ENCODE assay signal across 26 mouse cellular contexts in genomic region chr2:121054060-121054459, GRCm38 (mm10). TPM values are rescaled to one million over a fixed set of nuclear protein-coding genes. Genes with fewer than 3 reads are reported as not detected.
A peak's percentile ranks its signal among the peaks of the same experiment; 100 is the strongest.
DNase-seq lines count a peak whose midpoint lies in the region; ATAC-seq and TF ChIP-seq lines count a peak whose summit lies in the region.
"Had no signal": no experiment of that assay in that cellular context is flagged by ENCODE, and none has a peak within 500 bp of the region (broad histone marks: within the 10 kb centered on the region; RNA-seq: fewer than 3 reads in every experiment).

No protein-coding gene starts in this region.

- no peaks in the 10 kb centered on the region for H3K27me3 ChIP-seq in liver, postnatal 0 days (ENCODE audit: insufficient read depth, low read length)
- H3K27me3 ChIP-seq in liver, embryonic 16.5 days (ENCODE audit: control insufficient read depth, insufficient read depth, low read depth, low read length), result no peaks in the 10 kb centered on the region; the same call in 1 of the 2 replicates
- H3K27me3 ChIP-seq: embryonic facial prominence, embryonic 13.5 days; heart, embryonic 12.5 days; hindbrain, embryonic 15.5 days; midbrain, embryonic 13.5 days had no signal

- no peak overlapping the region for H3K27ac ChIP-seq in liver, postnatal 0 days (ENCODE audit: low read depth)
- no peak overlapping the region for H3K27ac ChIP-seq in liver, embryonic 16.5 days (ENCODE audit: low read length)
- H3K27ac ChIP-seq: embryonic facial prominence, embryonic 13.5 days; hindbrain, embryonic 15.5 days; kidney, postnatal 0 days; layer of hippocampus, adult 2 months; left cerebral cortex, adult 2 months; midbrain, embryonic 13.5 days; stomach, postnatal 0 days had no signal

- H3K9ac ChIP-seq in liver, postnatal 0 days (replicated peaks), result no peak overlapping the region
- no peak overlapping the region for H3K9ac ChIP-seq in liver, embryonic 16.5 days (ENCODE audit: low read depth, low read length)
- H3K9ac ChIP-seq: embryonic facial prominence, embryonic 13.5 days; heart, embryonic 12.5 days; hindbrain, embryonic 15.5 days; midbrain, embryonic 13.5 days had no signal

- no peak overlapping the region for H3K4me3 ChIP-seq in liver, postnatal 0 days (ENCODE audit: low read depth, low read length)
- no peak overlapping the region for H3K4me3 ChIP-seq in liver, embryonic 16.5 days (ENCODE audit: low read depth, low read length)
- H3K4me3 ChIP-seq: embryonic facial prominence, embryonic 13.5 days; heart, embryonic 12.5 days; hindbrain, embryonic 15.5 days; layer of hippocampus, adult 2 months; left cerebral cortex, adult 2 months; midbrain, embryonic 13.5 days had no signal

- 52% methylated on average over 2 of the region's 2 CpGs for WGBS in liver, postnatal 0 days (ENCODE audit: insufficient replicate concordance)
- WGBS in liver, embryonic 16.5 days (ENCODE audit: insufficient replicate concordance), result 28% methylated on average over 2 of the region's 2 CpGs

- TF ChIP-seq CTCF in liver, postnatal 0 days (IDR thresholded peaks at IDR 0.05; ENCODE audit: low read depth), result no peak

- H3K36me3 ChIP-seq in liver, postnatal 0 days (replicated peaks; ENCODE audit: insufficient read depth, low read length), result no peaks in the 10 kb centered on the region
- no peaks in the 10 kb centered on the region for H3K36me3 ChIP-seq in liver, embryonic 16.5 days (ENCODE audit: control insufficient read depth, insufficient read depth)
- H3K36me3 ChIP-seq: embryonic facial prominence, embryonic 13.5 days; heart, embryonic 12.5 days; hindbrain, embryonic 15.5 days; midbrain, embryonic 13.5 days had no signal

- no peak for ATAC-seq in liver, postnatal 0 days
- peak; percentile 63 for ATAC-seq in liver, embryonic 16.5 days (ENCODE audit: low read depth)
- ATAC-seq: intestine, postnatal 0 days; midbrain, embryonic 13.5 days had no signal

- intact Hi-C loops in left cerebral cortex, postnatal 36 days (cut with DNase I), result no loop called here

- no peaks in the 10 kb centered on the region for H3K9me3 ChIP-seq in liver, postnatal 0 days (ENCODE audit: low read length)
- no peaks in the 10 kb centered on the region for H3K9me3 ChIP-seq in liver, embryonic 16.5 days (replicated peaks; ENCODE audit: control insufficient read depth, low read length)
- H3K9me3 ChIP-seq: embryonic facial prominence, embryonic 13.5 days; heart, embryonic 12.5 days; hindbrain, embryonic 15.5 days; midbrain, embryonic 13.5 days had no signal

- DNase-seq in liver (peak; percentile 47), adipocyte (ENCODE audit: low spot score) (no peak)
- DNase-seq in liver, postnatal 0 days, result no peak
- DNase-seq in cerebellum, adult 11-12 months, result peak; percentile 39
- DNase-seq in cerebellum, postnatal 25 days, result peak; percentile 48 to 55
- no peak for DNase-seq in adrenal gland, postnatal 4 days (ENCODE audit: low spot score in 2 of 2)
- no peak for DNase-seq in left cerebral cortex, postnatal 36 days (ENCODE audit: low spot score in 2 of 2)
- DNase-seq: gastrocnemius, postnatal 36 days; heart, postnatal 36 days; thymus, postnatal 25 days had no signal

- 0 out of 2 replicates have a peak, but pooled peaks cover 6% of the 10 kb centered on the region for H3K4me1 ChIP-seq in liver, postnatal 0 days (ENCODE audit: insufficient read depth)
- peaks cover 21% of the 10 kb centered on the region for H3K4me1 ChIP-seq in liver, embryonic 16.5 days (ENCODE audit: control insufficient read depth, low read depth, low read length)
- H3K4me1 ChIP-seq: embryonic facial prominence, embryonic 13.5 days; hindbrain, embryonic 15.5 days; midbrain, embryonic 13.5 days had no signal

- no peak for TF ChIP-seq EP300 in liver, postnatal 0 days (IDR thresholded peaks at IDR 0.05; ENCODE audit: low read depth)

- H3K4me2 ChIP-seq in liver, postnatal 0 days (ENCODE audit: low read depth, low read length), result no peak overlapping the region
- no peak overlapping the region for H3K4me2 ChIP-seq in liver, embryonic 16.5 days (ENCODE audit: low read depth, low read length)
- H3K4me2 ChIP-seq: embryonic facial prominence, embryonic 13.5 days; heart, embryonic 12.5 days; hindbrain, embryonic 15.5 days; midbrain, embryonic 13.5 days had no signal

RNA-seq across cellular contexts. Expression of gene Epb42, which starts 17.2 kb away (rescaled TPM):
- polyA plus RNA-seq in liver, postnatal 0 days (2015; fragmentation: Nextera tagmentation; extraction: Ambion mirVana), result 49.1 and 54.9 TPM in 2 replicates
- 149 and 173 TPM in 2 replicates for polyA plus RNA-seq in liver, embryonic 16.5 days (2015; fragmentation: Nextera tagmentation; extraction: Ambion mirVana)
- 10 to 100 TPM in 1 of 2 experiments, 1 to 10 TPM in 1; 6.1 to 16.0 TPM for total RNA-seq in adrenal gland, postnatal 4 days (2021)
- not detected for total RNA-seq in left cerebral cortex, postnatal 36 days (2021)
- total RNA-seq: gastrocnemius, postnatal 36 days; layer of hippocampus, adult 2 months; left cerebral cortex, adult 2 months had no signal
- polyA plus RNA-seq: C2C12; frontal cortex, adult 2 months had no signal

RNA-seq across cellular contexts. Expression of gene Tgm5, which starts 31.6 kb away (rescaled TPM):
- polyA plus RNA-seq in liver, postnatal 0 days (2015; fragmentation: Nextera tagmentation; extraction: Ambion mirVana), result not detected in 2 replicates
- polyA plus RNA-seq in liver, embryonic 16.5 days (2015; fragmentation: Nextera tagmentation; extraction: Ambion mirVana), result not detected in 2 replicates
- total RNA-seq in adrenal gland, postnatal 4 days (2021), result under 1 TPM; 0.25 to 0.50 TPM
- total RNA-seq in left cerebral cortex, postnatal 36 days (2021), result not detected
- total RNA-seq: adrenal gland, adult 18-20 months; gastrocnemius, postnatal 36 days; heart, postnatal 36 days; layer of hippocampus, adult 2 months; left cerebral cortex, adult 2 months had no signal
- polyA plus RNA-seq: embryonic facial prominence, embryonic 13.5 days; forebrain, embryonic 11.5 days; heart, embryonic 12.5 days; hindbrain, embryonic 15.5 days; limb, embryonic 11.5 days; midbrain, embryonic 13.5 days had no signal

RNA-seq across cellular contexts. Expression of gene Ccndbp1, which starts 45.9 kb away (rescaled TPM):
- 36.0 and 37.4 TPM in 2 replicates for polyA plus RNA-seq in liver, postnatal 0 days (2015; fragmentation: Nextera tagmentation; extraction: Ambion mirVana)
- polyA plus RNA-seq in liver, embryonic 16.5 days (2015; fragmentation: Nextera tagmentation; extraction: Ambion mirVana), result 54.4 and 55.3 TPM in 2 replicates
- 10 to 100 TPM; 52.7 to 53.5 TPM for total RNA-seq in adrenal gland, postnatal 4 days (2021)
- total RNA-seq in left cerebral cortex, postnatal 36 days (2021), result 10 to 100 TPM; 54.9 to 59.4 TPM

RNA-seq across cellular contexts. Expression of gene Tgm7, which starts 55.5 kb away (rescaled TPM):
- polyA plus RNA-seq in liver, postnatal 0 days (2015; fragmentation: Nextera tagmentation; extraction: Ambion mirVana), result not detected in 2 replicates
- polyA plus RNA-seq in liver, embryonic 16.5 days (2015; fragmentation: Nextera tagmentation; extraction: Ambion mirVana), result not detected in 2 replicates
- total RNA-seq in adrenal gland, postnatal 4 days (2021), result under 1 TPM in 1 of 2 experiments, not detected in 1; 0.17 TPM
- under 1 TPM in 1 of 2 experiments, not detected in 1; 0.25 TPM for total RNA-seq in left cerebral cortex, postnatal 36 days (2021)
- total RNA-seq: adrenal gland, adult 18-20 months; gastrocnemius, postnatal 36 days; heart, postnatal 36 days had no signal
- polyA plus RNA-seq: C2C12; embryonic facial prominence, embryonic 13.5 days; forebrain, embryonic 11.5 days; heart, embryonic 12.5 days; hindbrain, embryonic 15.5 days; intestine, postnatal 0 days; limb, embryonic 11.5 days; lung, embryonic 16.5 days; midbrain, embryonic 13.5 days; stomach, postnatal 0 days had no signal

Comparison
In these comparisons a context has a peak if more than half of its experiments do, and no peak if none do; other contexts are left out.
1. DNase-seq: peak in liver (single experiment), cerebellum, adult 11-12 months (single experiment) and cerebellum, postnatal 25 days (2 of 2); none in liver, postnatal 0 days (single experiment), adrenal gland, postnatal 4 days (0 of 2), adipocyte (single experiment) and left cerebral cortex, postnatal 36 days (0 of 2).
2. RNA of gene Epb42, which starts 17.2 kb away (total RNA-seq): 6.1 to 16.0 TPM in adrenal gland, postnatal 4 days; not detected in left cerebral cortex, postnatal 36 days; every median in the first group is over 4 times any median in the second.